Comparison of ENCODE assay signal across 22 mouse cellular contexts in the genomic region with DNA sequence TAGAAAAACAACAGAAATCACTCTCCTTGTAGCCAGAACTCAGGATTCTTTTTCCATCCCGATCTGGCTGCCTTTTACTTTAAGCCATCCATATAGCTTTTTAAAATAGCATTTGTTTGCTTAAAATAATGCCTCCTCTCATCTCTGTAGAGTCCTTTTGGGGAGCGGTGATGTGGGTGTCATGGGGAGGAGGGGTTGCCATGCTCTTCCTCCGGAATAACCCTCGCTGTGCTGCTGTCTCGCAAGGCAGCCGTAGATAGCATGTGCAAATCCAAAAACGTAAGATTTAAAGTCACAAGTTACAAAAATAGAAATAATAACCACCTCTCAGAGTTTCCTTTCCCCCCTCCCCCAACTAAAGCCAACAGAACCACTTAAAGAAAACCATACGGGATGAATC.
"Had no signal": no experiment of that assay in that cellular context is flagged by ENCODE, and none has a peak within 500 bp of the region (broad histone marks: within the 10 kb centered on the region; RNA-seq: fewer than 3 reads in every experiment).

No protein-coding gene starts in this region.

- H3K4me3 ChIP-seq: kidney, embryonic 15.5 days; limb, embryonic 12.5 days; limb, embryonic 15.5 days; midbrain, embryonic 12.5 days; midbrain, embryonic 15.5 days; neural tube, embryonic 12.5 days; neural tube, embryonic 15.5 days had no signal

- H3K36me3 ChIP-seq: kidney, embryonic 15.5 days; midbrain, embryonic 12.5 days; midbrain, embryonic 15.5 days; neural tube, embryonic 12.5 days had no signal

- H3K9me3 ChIP-seq: kidney, embryonic 15.5 days; limb, embryonic 12.5 days; limb, embryonic 15.5 days; midbrain, embryonic 12.5 days; midbrain, embryonic 15.5 days; neural tube, embryonic 12.5 days; neural tube, embryonic 15.5 days had no signal

- H3K9ac ChIP-seq: kidney, embryonic 15.5 days; limb, embryonic 12.5 days; limb, embryonic 15.5 days; liver, embryonic 14.5 days; liver, postnatal 0 days; lung, embryonic 14.5 days; midbrain, embryonic 12.5 days; midbrain, embryonic 15.5 days; neural tube, embryonic 12.5 days; neural tube, embryonic 15.5 days had no signal

- H3K27me3 ChIP-seq: kidney, embryonic 15.5 days; limb, embryonic 12.5 days; limb, embryonic 15.5 days; midbrain, embryonic 12.5 days; midbrain, embryonic 15.5 days; neural tube, embryonic 12.5 days; neural tube, embryonic 15.5 days had no signal

- H3K4me1 ChIP-seq: midbrain, embryonic 12.5 days; midbrain, embryonic 15.5 days had no signal

- H3K27ac ChIP-seq: kidney, embryonic 15.5 days; limb, embryonic 12.5 days; limb, embryonic 15.5 days; liver, embryonic 14.5 days; macrophage; midbrain, embryonic 12.5 days; midbrain, embryonic 15.5 days; neural tube, embryonic 12.5 days; neural tube, embryonic 15.5 days had no signal

- DNase-seq: kidney, adult 2 months; kidney, postnatal 10 days; kidney, postnatal 36 days; layer of hippocampus, postnatal 36 days; left cerebral cortex, postnatal 4 days; liver, postnatal 0 days; lung, embryonic 14.5 days; retina, postnatal 1 day; thymus, adult 2 months; thymus, postnatal 14 days had no signal

- H3K4me2 ChIP-seq: kidney, embryonic 15.5 days; limb, embryonic 12.5 days; limb, embryonic 15.5 days; liver, embryonic 11.5 days; lung, embryonic 14.5 days; midbrain, embryonic 12.5 days; midbrain, embryonic 15.5 days; neural tube, embryonic 12.5 days; neural tube, embryonic 15.5 days had no signal

- ATAC-seq: intestine, postnatal 0 days; liver, postnatal 0 days; lung, postnatal 0 days; midbrain, embryonic 15.5 days had no signal
